Mouse (Mus musculus) adrenal gland, postnatal 14 days (tissue): ENCODE results near the gene Abtb2. TPM values are rescaled to one million over a fixed set of nuclear protein-coding genes. Genes with fewer than 3 reads are reported as not detected.

Experiments used
- DNase-seq: peaks from one replicate; pipeline ENCODE4 v3.0.0; 2021; ENCODE audit warnings: mixed read lengths
- total RNA-seq: library from RNA; stranded (reverse); gene quantifications from 2 replicates; pipeline ENCODE4 v1.2.3, GENCODE M21; 2021

Gene Abtb2
- total RNA-seq, 1 experiment from 2014 or later: 17.0 TPM

- DNase-seq: peak; percentile 69
Measured at GRCm38 (mm10) chr2:103583316-103583715, 17.2 kb downstream of the Abtb2 start.

- DNase-seq: no peak
Measured at GRCm38 (mm10) chr2:103584093-103584492, 18.0 kb downstream of the Abtb2 start.

- no peak for DNase-seq
Measured at GRCm38 (mm10) chr2:103586423-103586822, 20.3 kb downstream of the Abtb2 start.

GRCm38 (mm10) chr2:103588776-103589175, 22.7 kb downstream of the Abtb2 start:
- peak; percentile 31 for DNase-seq

- no peak for DNase-seq
Measured at GRCm38 (mm10) chr2:103589400-103589799, 23.3 kb downstream of the Abtb2 start.

- DNase-seq: no peak
Measured at GRCm38 (mm10) chr2:103590645-103591044, 24.5 kb downstream of the Abtb2 start.

GRCm38 (mm10) chr2:103591742-103592590, 25.9 kb downstream of the Abtb2 start:
- DNase-seq: peak; percentile 30

GRCm38 (mm10) chr2:103592591-103592929, 26.4 kb downstream of the Abtb2 start:
- no peak for DNase-seq

- DNase-seq: no peak
Measured at GRCm38 (mm10) chr2:103594592-103595011, 28.5 kb downstream of the Abtb2 start.

- no peak for DNase-seq
Measured at GRCm38 (mm10) chr2:103595028-103595651, 29.0 kb downstream of the Abtb2 start.

GRCm38 (mm10) chr2:103599296-103599695, 33.2 kb downstream of the Abtb2 start:
- no peak for DNase-seq

- peak; percentile 45 for DNase-seq
Measured at GRCm38 (mm10) chr2:103600165-103600891, 34.2 kb downstream of the Abtb2 start.

- DNase-seq: no peak
Measured at GRCm38 (mm10) chr2:103601126-103601525, 35.0 kb downstream of the Abtb2 start.

GRCm38 (mm10) chr2:103601531-103601930, 35.4 kb downstream of the Abtb2 start:
- no peak for DNase-seq

GRCm38 (mm10) chr2:103603209-103603608, 37.1 kb downstream of the Abtb2 start:
- no peak for DNase-seq

GRCm38 (mm10) chr2:103603869-103604268, 37.8 kb downstream of the Abtb2 start:
- no peak for DNase-seq

- no peak for DNase-seq
Measured at GRCm38 (mm10) chr2:103605805-103606498, 39.8 kb downstream of the Abtb2 start.

GRCm38 (mm10) chr2:103607926-103608325, 41.8 kb downstream of the Abtb2 start:
- DNase-seq: no peak

- no peak for DNase-seq
Measured at GRCm38 (mm10) chr2:103608947-103609346, 42.8 kb downstream of the Abtb2 start.

- peak; percentile 21 for DNase-seq
Measured at GRCm38 (mm10) chr2:103609499-103609898, 43.4 kb downstream of the Abtb2 start.

- DNase-seq: no peak
Measured at GRCm38 (mm10) chr2:103610831-103611535, 44.9 kb downstream of the Abtb2 start.

GRCm38 (mm10) chr2:103613865-103614264, 47.8 kb downstream of the Abtb2 start:
- DNase-seq: no peak
